Mouse (Mus musculus) ES-Bruce4 (cell line): ENCODE results near the gene Cryba4.

Source experiments
- CTCF ChIP-seq: IDR thresholded peaks from one replicate; pipeline ENCODE4 v1.8.1; 2011; ENCODE audit warnings: low read depth, low read length
- POLR2A ChIP-seq: IDR thresholded peaks from one replicate; pipeline ENCODE4 v1.8.1; 2011; ENCODE audit warnings: low read length; ENCODE audit not compliant: insufficient read depth

DNA sequence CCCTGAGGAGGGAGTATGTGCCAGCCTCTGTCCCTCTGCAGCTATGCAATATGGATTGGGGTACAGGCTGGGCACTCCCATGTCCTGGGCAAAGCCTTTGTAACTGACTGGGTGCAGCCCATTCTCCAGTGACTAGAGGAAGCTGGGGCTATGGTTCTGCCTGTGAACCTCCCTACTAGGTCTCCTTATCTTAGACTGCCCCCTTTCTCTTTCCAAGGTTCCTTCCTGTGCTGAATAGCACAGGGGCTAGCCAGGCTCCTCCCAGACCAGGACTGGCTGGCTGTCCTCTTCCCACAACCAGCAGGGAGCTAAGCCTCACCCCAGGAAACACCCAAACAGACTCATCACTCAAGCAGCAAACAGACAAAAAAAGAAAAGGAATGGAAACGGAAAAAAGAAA lies 32.9 kb downstream of the Cryba4 start:
- no peak for TF ChIP-seq POLR2A
- no peak for TF ChIP-seq CTCF
